Mouse (Mus musculus) kidney, adult 9 months (tissue): ENCODE results near the gene Synj2.

Source experiments
- DNase-seq: peaks from one replicate; pipeline ENCODE4 v3.0.0; 2022

Gene Synj2

DNA sequence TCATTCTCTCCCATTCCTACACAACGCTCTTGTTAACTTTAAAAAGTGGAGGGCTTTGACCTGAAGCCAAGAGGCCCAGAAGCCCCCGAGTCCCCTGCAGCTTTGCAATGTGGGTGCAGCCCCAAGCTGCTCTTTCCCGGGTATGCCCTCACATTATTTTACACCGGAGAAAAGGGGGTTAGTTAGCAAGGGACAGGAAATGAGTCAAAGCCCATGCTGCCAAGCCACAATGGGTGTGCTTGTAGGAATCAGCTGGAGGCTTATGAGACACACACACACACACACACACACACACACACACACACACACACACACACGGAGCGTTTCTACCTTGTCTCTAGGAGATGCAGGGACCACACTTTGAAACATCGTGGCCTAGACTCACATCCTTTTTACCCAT, 60.8 kb downstream of the Synj2 start:
- DNase-seq = no peak

DNA sequence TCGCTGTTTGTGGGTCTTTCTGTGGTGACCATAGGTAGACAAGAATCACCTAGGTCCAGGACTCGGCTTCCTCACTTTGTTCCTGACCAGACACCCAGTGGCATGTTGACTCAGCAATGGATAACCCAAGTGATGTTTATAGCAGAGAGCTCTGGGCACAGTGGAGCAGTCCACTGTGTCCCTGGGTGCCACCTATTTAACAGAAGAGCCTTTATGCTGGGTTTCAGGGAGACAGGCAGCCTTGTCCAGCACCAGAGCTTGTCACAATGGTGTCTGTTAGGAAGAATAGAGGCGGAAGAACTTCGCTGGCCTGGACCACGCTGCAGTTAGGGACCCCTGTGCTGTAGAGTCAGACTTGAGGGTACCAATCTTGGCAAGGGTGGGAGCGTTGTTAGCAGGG, 61.5 kb downstream of the Synj2 start:
- no peak for DNase-seq

DNA sequence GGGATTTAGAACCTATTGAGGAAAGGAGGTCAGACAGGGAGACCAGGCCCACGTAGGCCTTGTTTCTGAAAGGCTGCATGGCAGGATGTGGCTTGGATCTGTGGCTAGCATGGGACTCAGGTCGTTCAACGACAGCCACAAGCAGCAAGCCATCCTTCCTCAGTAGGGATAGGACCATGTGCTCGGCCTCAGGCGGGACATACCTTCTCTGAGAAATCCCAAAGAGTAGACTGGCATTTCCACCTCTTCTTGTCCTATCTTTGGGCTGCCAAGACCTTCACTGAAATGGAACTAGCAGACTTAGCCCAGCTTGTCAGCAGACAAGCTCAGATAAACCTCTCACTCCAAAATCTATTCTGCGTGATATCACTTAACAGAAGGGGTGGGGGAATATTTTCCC, 62.6 kb downstream of the Synj2 start:
- DNase-seq = no peak

- DNase-seq = no peak
Measured at GRCm38 (mm10) chr17:6005246-6005637, 64.2 kb downstream of the Synj2 start.

DNA sequence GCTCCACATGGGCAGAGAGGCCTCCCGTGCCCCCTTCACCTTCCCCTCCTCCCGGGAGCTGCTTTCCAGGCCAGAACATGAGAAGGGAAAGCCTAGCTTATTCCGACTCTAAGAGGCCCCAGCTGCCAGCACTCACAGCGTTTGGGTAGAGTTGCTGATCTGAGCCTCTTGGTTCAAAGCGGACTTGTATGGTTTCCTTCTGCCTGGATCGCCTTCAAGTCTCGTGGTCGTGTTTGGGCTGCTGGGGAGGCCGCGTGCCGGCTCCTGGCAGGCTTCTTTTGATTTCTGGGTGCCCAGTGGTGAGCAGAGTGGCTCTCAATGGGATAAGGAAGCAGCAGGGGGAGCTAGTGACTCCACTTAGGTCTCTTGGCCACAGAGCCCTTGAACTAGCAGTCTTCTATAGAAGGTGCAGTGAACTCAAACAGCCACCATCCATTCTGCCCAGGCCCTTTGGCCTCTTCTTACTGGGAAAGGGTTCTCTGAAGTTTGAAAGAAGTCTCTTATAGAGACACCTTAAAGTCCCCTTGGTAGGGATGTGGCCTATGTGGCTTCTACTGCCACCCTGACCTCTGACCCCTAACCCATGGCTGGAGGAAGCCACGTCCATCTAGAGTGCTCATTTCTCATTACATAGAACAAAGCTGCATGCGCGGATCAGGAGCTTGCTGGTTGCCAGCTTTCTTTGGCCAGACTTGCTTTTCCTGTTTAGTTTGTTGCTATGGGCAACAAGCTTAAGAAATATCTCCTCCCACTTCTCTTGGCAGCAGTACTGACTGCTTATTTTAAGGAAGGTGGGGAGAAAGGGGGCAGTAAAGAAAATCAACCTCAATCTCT, 64.8 kb downstream of the Synj2 start:
- peak; percentile 75 for DNase-seq

GRCm38 (mm10) chr17:6007101-6007780, 66.2 kb downstream of the Synj2 start:
- DNase-seq = no peak

- no peak for DNase-seq
Measured at GRCm38 (mm10) chr17:6007902-6008301, 66.8 kb downstream of the Synj2 start.

GRCm38 (mm10) chr17:6008590-6008989, 67.5 kb downstream of the Synj2 start:
- no peak for DNase-seq

DNA sequence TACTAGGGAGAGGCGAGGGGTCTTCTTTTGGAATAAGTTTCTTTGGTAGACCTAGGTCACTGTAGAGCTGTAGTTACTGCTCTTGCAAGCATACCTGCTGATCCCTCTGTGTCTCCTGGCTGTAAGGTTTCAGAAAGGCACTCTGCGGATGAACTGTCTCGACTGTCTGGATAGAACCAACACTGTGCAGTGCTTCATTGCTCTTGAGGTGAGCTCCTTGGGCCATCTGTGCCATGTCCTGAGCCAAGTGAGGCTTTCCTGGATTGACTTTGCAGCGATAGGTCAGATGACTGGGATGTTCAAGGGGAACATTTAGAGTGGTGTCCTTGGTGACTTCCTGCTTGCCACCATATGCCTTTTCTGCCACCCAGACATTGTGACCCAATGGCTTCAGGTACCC, 68.5 kb downstream of the Synj2 start:
- no peak for DNase-seq

DNA sequence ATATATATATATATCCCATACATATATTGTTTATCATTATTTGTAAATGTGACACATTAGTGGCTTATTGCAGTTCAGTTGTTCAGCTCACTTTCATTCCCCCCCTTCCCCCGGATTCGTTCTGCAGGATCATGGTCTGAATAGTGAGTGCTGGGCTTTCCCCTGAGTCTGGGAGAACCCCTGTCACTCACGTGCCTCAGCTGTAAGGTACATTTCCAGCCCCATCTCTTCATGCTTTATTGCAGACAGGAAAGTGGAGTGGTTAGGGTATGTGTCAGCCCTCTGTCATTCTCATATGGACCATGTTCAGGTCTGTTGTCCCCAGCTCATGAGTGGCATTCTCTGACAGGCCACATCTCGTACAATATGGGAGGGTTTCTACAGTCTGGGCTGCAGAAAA, 72.0 kb downstream of the Synj2 start:
- DNase-seq = no peak

DNA sequence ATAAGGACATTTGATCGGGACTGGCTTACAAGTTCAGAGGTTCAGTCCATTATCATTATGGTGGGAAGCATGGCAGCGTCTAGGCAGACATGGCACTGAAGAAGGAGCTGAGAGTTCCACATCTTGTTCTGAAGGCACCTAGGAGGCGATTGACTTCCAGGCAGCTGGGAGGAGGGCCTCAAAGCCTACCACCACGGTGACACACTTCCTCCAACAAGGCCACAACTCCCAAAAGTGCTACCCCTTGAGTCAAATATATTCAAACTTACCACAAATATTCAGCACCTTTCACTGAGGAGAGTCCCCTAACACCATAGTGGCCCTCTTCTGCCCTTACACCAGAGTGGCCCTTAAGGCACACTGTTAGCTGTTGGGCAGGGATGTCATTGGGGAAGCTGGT, 73.9 kb downstream of the Synj2 start:
- no peak for DNase-seq

DNA sequence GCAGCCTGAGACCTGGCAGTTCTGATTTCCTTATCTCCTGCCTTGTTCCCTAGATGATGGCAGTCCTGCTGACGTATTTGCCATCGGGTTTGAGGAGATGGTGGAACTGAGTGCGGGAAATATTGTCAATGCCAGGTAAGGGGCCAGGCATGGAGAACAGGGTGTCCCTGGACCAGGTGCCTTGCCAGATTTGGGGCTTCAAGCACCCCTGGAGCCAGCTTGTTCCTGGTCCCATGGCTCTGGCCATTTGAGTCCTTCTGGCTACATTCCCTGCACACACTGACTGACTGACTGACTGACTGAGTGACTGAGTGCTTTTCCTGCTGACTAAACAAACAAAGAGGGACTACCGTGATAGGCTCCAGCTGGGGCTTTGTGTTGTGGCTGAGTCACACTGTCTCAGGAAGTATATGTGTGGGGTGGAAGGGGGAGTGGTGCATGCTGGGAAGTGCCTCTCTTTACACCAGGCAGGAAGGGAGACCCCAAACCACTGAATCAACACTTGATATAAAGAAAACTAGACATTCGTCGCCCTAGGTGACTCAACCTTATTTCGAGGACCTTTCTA, 75.2 kb downstream of the Synj2 start:
- no peak for DNase-seq

- no peak for DNase-seq
Measured at GRCm38 (mm10) chr17:6017268-6017667, 76.2 kb downstream of the Synj2 start.

GRCm38 (mm10) chr17:6018348-6018747, 77.3 kb downstream of the Synj2 start:
- peak; percentile 48 for DNase-seq

DNA sequence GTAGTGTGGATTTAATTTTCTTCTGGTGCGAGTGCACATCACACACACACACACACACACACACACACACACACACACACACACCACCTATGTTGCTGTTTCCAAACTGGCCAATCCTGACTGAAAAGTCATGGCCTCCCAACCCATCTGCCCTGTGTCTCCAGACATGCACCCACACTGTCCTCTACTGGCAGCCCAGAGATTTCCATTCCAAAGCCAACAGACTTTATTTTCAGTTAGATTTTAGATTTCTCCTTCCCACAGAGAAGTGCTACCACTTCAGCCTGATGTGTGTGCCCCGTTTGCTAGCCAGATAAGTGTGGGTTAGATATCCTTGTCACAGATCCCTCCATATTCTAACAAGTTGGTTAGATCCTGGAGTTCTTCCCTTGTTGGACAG, 78.7 kb downstream of the Synj2 start:
- DNase-seq = peak; percentile 52

GRCm38 (mm10) chr17:6020636-6021035, 79.6 kb downstream of the Synj2 start:
- DNase-seq = peak; percentile 35

DNA sequence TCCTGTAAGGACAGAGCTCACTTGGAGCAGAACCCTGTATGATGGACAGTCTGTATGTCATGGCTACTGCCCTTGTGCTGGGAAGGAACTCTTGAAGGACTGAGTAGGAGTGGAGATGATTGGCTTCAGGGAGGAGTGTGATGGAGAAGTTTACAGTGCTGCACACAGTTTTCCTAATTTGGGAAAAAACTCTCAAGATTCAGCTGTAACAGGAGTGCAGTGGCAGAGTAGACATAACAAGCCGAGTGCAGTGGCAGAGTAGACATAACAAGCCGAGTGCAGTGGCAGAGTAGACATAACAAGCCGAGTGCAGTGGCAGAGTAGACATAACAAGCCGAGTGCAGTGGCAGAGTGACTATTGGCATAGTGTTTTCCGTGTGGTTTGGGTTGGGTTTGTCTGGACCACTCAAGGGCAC, 80.3 kb downstream of the Synj2 start:
- peak; percentile 38 for DNase-seq

GRCm38 (mm10) chr17:6025831-6026230, 84.8 kb downstream of the Synj2 start:
- no peak for DNase-seq

DNA sequence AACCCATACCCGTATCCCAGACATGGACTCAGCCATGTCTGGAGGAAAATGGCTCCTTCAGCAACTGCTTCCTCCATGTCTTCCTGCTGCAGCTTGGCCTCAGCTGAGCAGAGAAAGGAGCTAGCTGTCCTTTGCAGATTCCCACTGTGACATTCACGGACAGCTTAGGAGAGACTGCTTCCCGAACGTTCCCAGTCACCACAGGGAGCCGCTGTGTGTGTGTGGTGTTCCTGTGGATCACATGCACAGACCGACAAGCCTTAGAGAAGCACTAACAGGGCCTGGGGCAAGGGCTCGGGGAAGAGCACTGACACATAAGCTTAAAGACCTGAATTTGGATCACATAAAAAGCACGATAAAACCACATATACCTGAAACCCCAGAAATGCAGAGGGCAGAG, 94.6 kb downstream of the Synj2 start:
- DNase-seq = no peak

DNA sequence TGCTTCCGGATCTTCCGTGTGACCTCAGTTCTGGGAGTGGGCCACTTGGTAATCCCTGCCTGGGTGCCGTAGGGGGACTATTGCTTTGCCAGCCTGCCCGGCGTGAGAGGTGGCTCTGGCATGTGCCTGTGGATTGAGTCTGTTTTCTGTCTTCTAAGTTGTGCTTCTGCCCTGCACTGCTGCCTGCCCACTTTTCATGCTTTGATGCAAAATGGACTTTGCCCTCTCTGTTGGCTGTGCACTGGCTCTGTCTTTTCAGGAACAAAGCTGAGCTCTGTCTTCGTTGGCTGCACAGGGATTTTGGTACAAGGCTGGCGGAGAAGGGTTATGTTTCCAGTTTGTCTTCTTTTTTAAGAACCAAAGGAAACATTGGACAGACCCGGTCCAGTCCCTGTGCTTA, 95.4 kb downstream of the Synj2 start:
- DNase-seq = peak; percentile 77

DNA sequence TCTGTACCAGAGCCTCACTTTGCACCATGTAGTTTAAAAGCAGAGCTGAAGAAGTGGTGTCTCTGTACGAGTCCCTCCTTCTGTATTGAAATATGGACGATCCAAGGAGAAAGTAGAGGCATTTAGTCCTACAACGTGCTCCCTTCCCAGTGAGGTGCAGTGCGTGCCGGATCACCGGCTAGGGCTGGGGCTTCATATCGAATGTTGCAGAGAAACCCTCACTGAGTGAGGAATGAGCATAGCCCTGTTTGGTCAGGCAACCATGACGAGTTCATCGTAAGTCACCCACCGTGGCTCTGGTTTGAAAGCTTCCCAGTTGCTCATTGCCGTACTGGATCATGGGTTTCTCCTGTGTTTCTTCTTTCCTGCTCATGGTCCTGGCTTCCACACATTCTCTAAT, 95.8 kb downstream of the Synj2 start:
- no peak for DNase-seq

DNA sequence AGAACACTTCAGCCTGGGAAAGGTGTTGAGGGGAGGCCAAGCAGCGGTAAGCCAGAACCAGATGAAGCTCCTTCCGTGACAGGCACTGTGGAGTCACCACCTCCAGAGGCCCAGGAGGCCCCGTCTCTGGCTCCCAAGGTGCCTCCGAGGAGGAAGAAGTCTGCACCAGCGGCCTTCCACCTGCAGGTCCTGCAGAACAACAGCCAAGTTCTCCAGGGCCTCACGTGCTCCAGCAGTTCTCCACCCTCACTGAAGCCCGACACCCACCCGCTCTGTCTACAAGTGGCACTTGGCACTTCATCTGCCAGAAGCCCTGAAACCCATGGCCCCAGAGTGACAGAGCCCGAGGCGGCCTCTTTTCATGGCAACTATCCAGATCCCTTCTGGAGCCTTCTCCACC, 96.4 kb downstream of the Synj2 start:
- DNase-seq = no peak

GRCm38 (mm10) chr17:6052801-6053200, 111.7 kb downstream of the Synj2 start:
- no peak for DNase-seq

DNA sequence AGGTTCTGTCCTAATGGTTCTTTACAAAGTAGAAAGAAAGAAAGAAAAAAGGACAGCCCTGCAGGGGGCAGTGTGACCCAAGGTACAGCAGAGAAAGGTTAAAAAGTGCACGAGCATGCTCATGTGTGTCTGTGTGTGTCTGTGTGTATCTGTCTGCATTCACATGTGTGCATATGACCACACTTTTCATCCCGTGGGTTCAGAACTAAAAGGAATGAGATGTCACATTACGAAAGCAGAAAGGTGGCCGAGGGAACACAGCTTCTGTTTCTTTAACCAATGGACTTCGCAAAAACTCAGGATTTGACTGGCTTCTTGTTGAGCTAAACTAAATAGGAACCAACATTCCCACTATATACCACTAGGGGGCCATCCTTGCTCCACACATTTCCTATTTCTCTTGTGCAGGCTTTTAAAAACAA, 113.9 kb downstream of the Synj2 start:
- peak; percentile 74 for DNase-seq
